Mouse (Mus musculus) c-Kit-positive CD71-negative TER-119-negative erythroid progenitor cells, embryonic 14.5 days (primary cell): ENCODE measurements around the gene Mmp9.

Experiments
- DNase-seq: peaks from one replicate; pipeline ENCODE4 v3.0.0-alpha.2; 2013; ENCODE audit warnings: low read depth

The Mmp9 gene

GRCm38 (mm10) chr2:164991808-164992207, 51.2 kb downstream of the Mmp9 start:
- DNase-seq: no peak

- no peak for DNase-seq
These were observed 53.6 kb downstream of the Mmp9 start for GRCm38 (mm10) chr2:164994156-164994555.

DNA sequence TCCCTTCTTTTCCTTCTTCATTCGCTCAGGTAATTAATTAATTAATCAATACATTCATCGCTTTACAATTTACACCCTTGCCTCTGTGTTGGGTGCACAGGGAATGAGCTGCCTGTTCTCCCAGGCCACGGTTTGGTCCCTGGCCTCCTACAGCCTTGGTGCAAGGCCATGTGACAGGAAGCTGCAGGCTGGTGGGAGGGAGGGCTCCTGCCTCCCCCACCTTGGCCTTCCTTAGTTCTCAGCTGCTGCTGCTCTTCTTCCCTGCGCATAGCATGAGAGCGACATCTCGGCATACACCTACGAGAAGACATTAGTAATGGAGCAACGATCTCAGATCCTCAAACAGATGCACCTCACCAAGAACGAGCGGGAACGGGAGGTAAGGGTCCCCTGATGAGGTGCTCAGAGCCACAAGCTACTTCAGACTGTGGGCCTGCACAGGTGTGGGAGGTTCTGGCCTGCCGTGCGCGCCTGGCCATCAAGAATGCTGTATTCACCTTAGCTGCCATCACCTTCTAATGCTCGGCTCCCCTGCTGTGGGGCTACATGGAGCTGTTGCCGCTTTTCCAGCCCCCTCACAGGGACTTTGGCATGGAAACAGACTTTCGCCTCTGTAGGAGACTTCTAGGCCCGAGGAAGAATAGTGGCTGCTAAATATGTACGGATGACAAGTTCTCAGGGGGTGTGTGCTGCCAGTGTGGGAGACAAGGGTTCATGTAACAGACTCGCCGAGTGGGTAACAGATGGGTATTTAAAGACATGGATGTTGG, 54.3 kb downstream of the Mmp9 start:
- DNase-seq: no peak

DNA sequence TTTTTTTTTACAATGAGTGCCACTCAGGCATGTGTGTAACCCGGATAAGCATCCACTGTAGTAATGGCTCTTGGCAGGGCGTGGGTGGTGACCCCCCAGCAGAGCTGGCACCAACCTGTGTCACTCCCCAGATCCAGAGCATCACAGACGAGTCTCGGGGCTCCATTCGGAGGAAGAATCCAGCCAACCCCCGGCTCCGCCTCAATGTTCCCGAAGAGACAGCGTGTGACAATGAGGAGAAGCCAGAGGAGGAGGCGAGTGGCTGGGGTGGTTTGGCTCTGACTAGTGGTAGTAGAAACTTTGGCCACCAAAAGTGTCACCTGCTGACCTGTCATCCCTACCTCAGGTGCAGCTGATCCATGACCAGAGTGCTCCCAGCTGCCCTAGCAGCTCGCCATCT, 55.4 kb downstream of the Mmp9 start:
- DNase-seq: no peak

GRCm38 (mm10) chr2:164996848-164997720, 56.5 kb downstream of the Mmp9 start:
- DNase-seq: no peak

- DNase-seq: no peak
These were observed 57.3 kb downstream of the Mmp9 start for GRCm38 (mm10) chr2:164997721-164998428.

- no peak for DNase-seq
These were observed 61.4 kb downstream of the Mmp9 start for GRCm38 (mm10) chr2:165001958-165002357.

GRCm38 (mm10) chr2:165003108-165003507, 62.5 kb downstream of the Mmp9 start:
- DNase-seq: no peak

DNA sequence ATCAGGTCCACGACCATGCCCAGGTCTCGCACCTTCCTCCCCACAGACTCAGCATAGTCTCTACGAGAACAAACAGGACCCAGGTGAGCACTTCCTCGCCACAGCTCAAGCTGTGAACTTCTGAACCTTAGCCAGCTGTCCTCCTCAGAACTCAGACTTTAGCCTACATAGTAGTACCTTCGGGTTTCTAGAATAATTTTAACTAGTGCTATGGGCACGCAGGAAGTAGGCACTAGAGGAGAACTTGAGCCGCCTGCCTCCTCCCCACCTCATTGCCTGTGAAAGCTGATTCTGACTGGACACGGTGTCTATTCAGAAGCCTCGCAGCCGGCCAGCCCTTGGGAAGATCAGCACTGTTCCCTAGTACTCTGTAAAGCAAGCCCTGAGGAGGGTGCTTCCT, 63.7 kb downstream of the Mmp9 start:
- no peak for DNase-seq
